Mouse (Mus musculus): ENCODE measurements around the gene Lgals4.
"Not testable (repeated sequence)": the region's sequence is repeated elsewhere in the genome, so short reads cannot be mapped to it uniquely, and the experiment has no call there.

Lgals4 gene

GRCm38 (mm10) chr7:28867508-28868340 is 34.1 kb downstream of the Lgals4 start:
- DNase-seq = peak; percentile 70

- no peak for DNase-seq
These were observed 37.4 kb downstream of the Lgals4 start for GRCm38 (mm10) chr7:28870901-28871664.

DNA sequence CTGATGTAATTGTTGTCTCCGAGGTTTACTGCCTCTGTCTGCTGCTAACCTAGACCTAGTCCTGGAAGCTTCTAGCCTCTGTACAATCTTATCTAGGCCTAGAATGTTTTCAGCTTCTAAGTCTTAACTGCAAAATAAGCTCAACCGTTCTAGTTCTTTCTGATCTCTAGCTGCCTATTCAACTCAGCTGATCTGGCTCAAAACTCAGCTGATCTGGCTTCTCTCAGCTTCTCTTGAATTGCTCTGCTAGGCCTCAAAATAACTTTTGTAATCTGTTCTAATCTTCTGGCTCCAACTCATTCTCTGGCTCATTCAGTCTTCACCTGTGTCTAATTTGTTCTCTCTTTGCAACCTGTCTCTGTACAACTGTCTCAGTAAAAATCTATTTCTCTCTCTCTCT is 40.9 kb downstream of the Lgals4 start:
- no peak for DNase-seq

- DNase-seq = no peak
These were observed 42.4 kb downstream of the Lgals4 start for GRCm38 (mm10) chr7:28876099-28876498.

- DNase-seq = no peak
These were observed 43.5 kb downstream of the Lgals4 start for GRCm38 (mm10) chr7:28877155-28877554.

- DNase-seq = no peak
These were observed 44.2 kb downstream of the Lgals4 start for GRCm38 (mm10) chr7:28877856-28878255.

DNA sequence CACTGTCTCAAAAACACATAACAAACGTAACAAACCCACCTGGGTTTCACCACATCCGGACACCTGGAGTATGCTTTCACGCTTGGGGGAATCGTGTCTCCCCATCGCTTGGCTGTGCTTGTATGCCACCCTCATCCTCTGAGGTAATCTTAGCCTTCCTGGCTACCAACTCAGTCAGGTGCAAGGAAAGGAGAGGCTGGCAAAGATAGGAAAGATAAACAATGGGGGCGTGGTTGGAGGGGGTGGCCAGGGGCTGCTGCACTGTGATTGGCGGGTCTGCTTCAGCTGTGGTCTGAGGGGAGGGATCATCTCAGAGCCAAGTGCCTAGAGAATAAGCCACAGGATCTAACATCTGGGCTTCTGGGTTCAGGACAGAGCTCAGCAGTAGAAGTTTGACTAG is 46.0 kb downstream of the Lgals4 start:
- DNase-seq = no peak

GRCm38 (mm10) chr7:28880554-28880953 is 46.9 kb downstream of the Lgals4 start:
- DNase-seq = no peak

GRCm38 (mm10) chr7:28881199-28881598 is 47.5 kb downstream of the Lgals4 start, which contains the start of gene Capn12:
Capn12 (plus strand) TSS chr7:28881422.
- DNase-seq = no peak

DNA sequence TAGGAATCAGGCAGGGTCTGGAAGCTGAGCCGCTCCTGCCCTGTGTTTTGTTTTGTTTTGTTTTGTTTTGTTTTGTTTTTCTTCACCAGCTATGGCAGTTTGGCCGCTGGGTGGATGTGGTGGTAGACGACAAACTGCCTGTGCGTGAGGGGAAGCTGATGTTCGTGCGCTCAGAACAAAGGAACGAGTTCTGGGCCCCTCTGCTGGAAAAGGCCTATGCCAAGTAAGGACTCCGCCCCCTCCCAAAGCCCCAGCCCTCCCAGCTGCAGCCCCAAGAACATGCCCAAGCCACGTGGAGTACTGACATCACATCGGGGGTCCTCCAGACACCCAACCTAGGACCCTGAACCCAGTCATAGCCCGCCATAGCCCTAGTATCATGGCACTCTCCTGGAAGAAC is 49.4 kb downstream of the Lgals4 start:
- DNase-seq = no peak

DNA sequence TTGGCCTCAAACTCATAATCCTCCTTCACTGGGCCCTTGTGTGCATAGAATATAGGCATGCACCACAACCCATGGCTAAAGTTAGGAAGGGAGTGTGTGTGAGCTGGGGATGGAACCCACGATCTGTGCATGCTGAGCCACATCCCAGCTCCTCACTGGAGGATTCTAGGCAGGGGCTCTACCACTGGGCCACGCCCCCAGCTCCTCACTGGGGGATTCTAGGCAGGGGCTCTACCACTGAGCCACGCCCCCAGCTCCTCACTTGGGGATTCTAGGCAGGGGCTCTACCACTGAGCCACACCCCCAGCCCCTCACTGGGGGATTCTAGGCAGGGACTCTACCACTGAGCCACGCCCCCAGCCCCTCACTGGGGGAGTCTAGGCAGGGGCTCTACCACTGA is 50.0 kb downstream of the Lgals4 start:
- DNase-seq = not testable (repeated sequence)

DNA sequence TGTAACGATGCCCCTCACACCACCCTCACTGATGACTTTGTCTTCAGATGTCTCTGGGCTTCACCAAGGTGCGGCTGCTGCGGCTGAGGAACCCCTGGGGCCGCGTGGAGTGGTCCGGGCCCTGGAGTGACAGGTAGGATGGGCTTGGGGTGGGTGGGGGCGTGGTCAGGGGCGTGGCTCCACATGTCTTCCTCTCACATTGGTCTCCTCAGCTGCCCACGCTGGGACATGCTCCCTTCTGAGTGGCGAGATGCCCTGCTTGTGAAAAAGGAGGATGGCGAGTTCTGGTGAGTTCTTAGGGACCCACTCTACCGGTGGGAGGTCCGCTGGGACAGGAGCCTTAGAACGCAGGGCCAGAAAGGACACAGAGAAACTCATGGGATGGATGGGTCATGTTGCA is 52.8 kb downstream of the Lgals4 start:
- DNase-seq = no peak

DNA sequence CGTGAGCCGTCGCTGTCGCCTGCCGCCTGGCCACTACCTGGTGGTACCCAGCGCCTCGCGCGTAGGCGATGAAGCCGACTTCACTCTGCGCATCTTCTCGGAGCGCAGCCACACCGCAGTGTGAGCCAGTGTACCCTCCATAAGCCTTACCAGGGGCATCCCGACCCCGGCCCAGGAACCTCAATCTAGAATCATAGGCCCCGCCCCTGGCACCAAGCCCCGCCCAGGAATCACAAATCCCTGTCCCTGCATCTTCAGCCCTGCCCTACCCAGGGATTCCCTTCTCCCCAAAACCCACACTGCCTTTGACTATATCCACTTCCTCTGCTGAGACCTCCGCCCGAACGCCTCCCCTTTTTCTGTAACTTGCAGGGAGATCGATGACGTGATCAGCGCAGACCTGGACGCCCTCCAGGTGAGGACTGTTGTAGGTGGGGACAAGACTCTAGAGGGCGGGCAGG is 55.1 kb downstream of the Lgals4 start:
- DNase-seq = no peak
